Mouse (Mus musculus) stomach, embryonic 16.5 days (tissue): ENCODE results near the gene Rab5b. TPM values are rescaled to one million over a fixed set of nuclear protein-coding genes. Genes with fewer than 3 reads are reported as not detected.

Experiments
- ATAC-seq: fragments of 200-750 bp; cut with Nextera tagmentation; 2 replicates; pipeline ENCODE4 v1.8.0; 2017; ENCODE audit warnings: moderate number of reproducible peaks, moderate TSS enrichment; ENCODE audit not compliant: insufficient read depth, low FRiP score
- H3K27ac ChIP-seq: fragments of 300-500 bp; sonication (generic); 2 replicates; pipeline ENCODE4 v1.5.1; 2014; ENCODE audit warnings: low read length
- H3K27me3 ChIP-seq: fragments of 300-500 bp; sonication (generic); 2 replicates; pipeline ENCODE4 v1.6.1; 2014; ENCODE audit warnings: low read length, control low read depth, mixed read lengths; ENCODE audit not compliant: control insufficient read depth, insufficient read depth
- H3K36me3 ChIP-seq: fragments of 300-500 bp; sonication (generic); 2 replicates; pipeline ENCODE4 v1.6.1; 2014; ENCODE audit warnings: low read length; ENCODE audit not compliant: control insufficient read depth, insufficient read depth
- H3K4me1 ChIP-seq: fragments of 300-500 bp; sonication (generic); 2 replicates; pipeline ENCODE4 v1.6.1; 2014; ENCODE audit warnings: low read length, control low read depth, mixed read lengths; ENCODE audit not compliant: control insufficient read depth, insufficient read depth
- H3K4me2 ChIP-seq: fragments of 300-500 bp; sonication (generic); 2 replicates; pipeline ENCODE4 v1.6.1; 2014; ENCODE audit warnings: low read depth, low read length, mixed read lengths
- H3K4me3 ChIP-seq: fragments of 300-500 bp; sonication (generic); replicated peaks from 2 replicates; pipeline ENCODE4 v1.5.1; 2014; ENCODE audit warnings: mild to moderate bottlenecking, low read length
- H3K9ac ChIP-seq: fragments of 300-500 bp; sonication (generic); 2 replicates; pipeline ENCODE4 v1.6.1; 2014; ENCODE audit warnings: low read length
- H3K9me3 ChIP-seq: fragments of 300-500 bp; sonication (generic); replicated peaks from 2 replicates; pipeline ENCODE4 v1.6.1; 2016; ENCODE audit warnings: low read length, control low read depth; ENCODE audit not compliant: control insufficient read depth
- WGBS: fragments of 180-500 bp; shearing (Covaris S2); extraction: QIAGEN DNeasy Blood & Tissue Kit; methylation state at CpG from one replicate; pipeline ENCODE4 v1.1.7; 2014; 5-methylcytosine and 5-hydroxymethylcytosine counted together
- polyA plus RNA-seq: library from polyadenylated mRNA; unstranded; fragments of >200 nt; fragmentation: Nextera tagmentation; extraction: Ambion mirVana; gene quantifications from 2 replicates; pipeline ENCODE4 v1.2.1, GENCODE M21; 2015

Gene Rab5b
- polyA plus RNA-seq, 1 experiment from 2014 or later, result 85.1 TPM

DNA sequence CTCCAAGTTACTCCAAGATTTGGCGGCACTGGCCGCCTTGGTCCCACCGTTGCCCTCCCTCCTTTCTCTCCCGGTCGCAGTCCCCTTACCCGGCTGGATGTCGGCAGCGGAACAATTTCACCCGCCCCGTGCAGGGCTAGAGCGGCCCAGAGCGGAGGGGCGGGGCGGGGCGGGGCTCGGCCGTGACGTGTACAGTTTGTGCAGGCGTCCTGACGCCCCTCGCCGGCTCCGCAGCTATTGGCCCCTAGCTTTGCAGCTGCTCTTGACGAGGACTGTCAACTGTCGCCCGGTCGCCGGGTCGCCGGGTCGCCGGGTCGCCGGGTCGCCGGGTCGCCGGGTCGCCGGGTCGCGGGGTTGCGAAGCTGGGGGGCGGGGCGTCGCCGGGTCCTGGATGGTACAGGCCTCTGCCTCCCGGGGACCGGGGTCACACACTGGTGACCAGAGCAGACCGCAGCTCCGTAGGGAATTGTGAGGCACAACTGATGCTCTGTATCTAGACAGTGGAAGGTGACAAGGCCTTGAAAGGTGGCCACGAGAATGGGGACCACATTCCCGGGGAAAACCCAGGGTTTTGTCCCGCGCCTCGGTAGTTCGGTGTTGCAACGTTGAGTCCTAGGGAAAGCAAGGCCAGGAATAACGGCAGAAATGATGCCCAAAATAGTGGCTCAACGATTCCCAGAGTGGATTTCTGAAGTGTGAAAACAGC is 22.1 kb downstream of the Rab5b start, which contains the start of gene Suox:
Suox (minus strand) TSS at position 311 of the 706 bp plus-strand sequence.
- Histone ChIP-seq H3K36me3 (no peaks in the 10 kb centered on the region), H3K27ac (peak within 1 kb of the TSS; percentile 71), H3K4me2 (peak within 1 kb of the TSS; percentile 90), H3K9me3 (no peaks in the 10 kb centered on the region), H3K4me3 (peak within 1 kb of the TSS; percentile 76), H3K27me3 (no peaks in the 10 kb centered on the region), H3K9ac (peak within 1 kb of the TSS; percentile 74), H3K4me1 (peaks cover 9% of the 10 kb centered on the region; the same call in 1 of the 2 replicates)
- under 1% methylated on average over 60 of the region's 60 CpGs for WGBS
- peak; percentile 93 for ATAC-seq

DNA sequence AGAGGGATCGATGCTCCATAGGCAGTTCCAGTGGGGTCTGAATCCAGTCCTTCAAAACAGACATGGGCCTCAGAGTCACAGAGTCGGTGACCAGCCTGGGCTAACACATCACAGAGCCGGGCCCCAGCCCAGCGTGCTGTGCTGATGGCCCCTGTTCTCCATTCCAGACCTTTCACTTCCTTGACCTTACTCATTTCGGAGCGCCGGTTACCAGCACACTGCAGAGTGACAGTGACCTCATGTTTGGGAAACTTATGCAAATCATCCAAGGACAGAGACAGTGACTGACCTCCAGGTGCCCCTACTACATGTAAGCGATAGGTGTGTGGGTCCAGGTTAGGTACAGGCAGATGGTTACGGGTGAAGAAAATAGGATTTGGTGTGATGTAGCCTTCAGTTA is 24.9 kb downstream of the Rab5b start:
- Histone ChIP-seq H3K27ac (no peak overlapping the region), H3K9me3 (no peaks in the 10 kb centered on the region), H3K27me3 (no peaks in the 10 kb centered on the region), H3K4me3 (no peak overlapping the region), H3K4me1 (peaks cover 9% of the 10 kb centered on the region; the same call in 1 of the 2 replicates), H3K9ac (no peak overlapping the region), H3K4me2 (no peak overlapping the region), H3K36me3 (no peaks in the 10 kb centered on the region)
- no peak for ATAC-seq
- 90% methylated on average over 9 of the region's 9 CpGs for WGBS

DNA sequence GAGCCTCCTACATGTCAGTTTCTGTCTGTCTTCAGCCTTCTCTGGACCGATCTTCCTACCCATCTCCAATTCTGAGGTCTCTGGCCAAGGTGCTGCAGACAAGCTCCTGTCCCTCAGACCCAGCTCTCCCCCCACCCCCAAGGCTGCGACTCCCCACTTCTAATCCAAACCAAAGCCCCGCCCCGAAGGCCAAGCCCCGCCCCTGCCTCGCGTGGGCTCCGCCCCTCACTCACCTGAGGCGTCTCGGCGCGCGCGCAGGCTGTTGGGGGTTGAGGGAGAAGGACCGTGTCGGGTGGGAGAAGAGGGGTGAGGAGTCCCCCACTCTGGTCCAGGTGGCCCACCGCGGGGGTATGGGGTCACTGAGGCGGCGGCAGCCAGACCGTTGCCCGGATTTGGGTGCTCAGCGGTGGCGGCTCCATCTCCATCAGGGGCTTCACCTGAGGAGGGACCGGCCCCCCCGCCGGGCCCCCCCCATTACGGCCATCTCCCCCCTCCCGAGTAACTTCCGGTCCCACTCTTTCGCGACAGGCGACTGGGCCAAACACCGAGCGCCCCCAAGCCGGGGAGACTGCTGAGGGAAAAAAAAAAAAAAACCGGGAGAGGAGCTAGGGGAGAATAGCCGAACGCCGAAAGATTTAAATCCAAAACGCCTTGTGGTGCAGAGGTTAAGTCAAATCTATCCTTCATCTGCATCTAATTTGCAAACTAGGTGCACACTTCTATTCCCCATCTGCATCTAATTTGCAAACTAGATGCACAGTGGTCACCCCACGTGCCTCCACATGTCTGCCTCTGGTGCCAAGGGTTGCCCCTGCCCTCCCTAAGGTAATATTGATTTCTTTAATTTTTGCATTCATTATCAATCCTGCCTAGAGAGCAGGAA is 27.0 kb downstream of the Rab5b start:
- peak overlapping the region; percentile 10; the same call in 1 of the 2 replicates for H3K27ac ChIP-seq
- 1% methylated on average over 42 of the region's 42 CpGs for WGBS
- H3K4me1 ChIP-seq, result peaks cover 9% of the 10 kb centered on the region; the same call in 1 of the 2 replicates
- H3K36me3 ChIP-seq, result no peaks in the 10 kb centered on the region
- ATAC-seq, result peak; percentile 42; the same call in 1 of the 2 replicates
- H3K4me3 ChIP-seq, result peak overlapping the region; percentile 55
- peak overlapping the region; percentile 59 for H3K4me2 ChIP-seq
- no peaks in the 10 kb centered on the region for H3K9me3 ChIP-seq
- H3K9ac ChIP-seq, result peak overlapping the region; percentile 70
- H3K27me3 ChIP-seq, result no peaks in the 10 kb centered on the region

DNA sequence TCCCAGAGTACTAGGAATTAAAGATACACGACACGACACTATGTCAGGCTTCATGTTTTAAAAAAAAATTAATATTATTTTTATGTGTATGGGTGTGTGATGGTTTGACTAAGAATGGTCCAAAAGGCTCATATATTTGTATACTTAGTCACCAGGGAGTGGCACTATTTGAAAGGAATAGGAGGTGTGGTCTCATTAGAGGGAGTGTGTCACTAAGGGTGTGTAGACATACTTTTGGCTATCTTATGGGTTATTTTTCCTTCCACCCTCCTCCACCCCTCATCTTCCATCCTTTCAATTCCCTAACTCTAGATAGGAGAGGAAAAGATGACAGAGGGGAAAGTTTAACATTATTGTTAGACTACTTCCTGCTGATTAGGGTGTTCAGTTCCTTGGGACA is 30.3 kb downstream of the Rab5b start:
- Histone ChIP-seq H3K4me3 (no peak overlapping the region), H3K4me2 (no peak overlapping the region), H3K4me1 (no peaks in the 10 kb centered on the region), H3K9ac (no peak overlapping the region), H3K27me3 (no peaks in the 10 kb centered on the region), H3K36me3 (no peaks in the 10 kb centered on the region), H3K9me3 (no peaks in the 10 kb centered on the region), H3K27ac (no peak overlapping the region)
- 75% methylated on average over 2 of the region's 2 CpGs for WGBS
- no peak for ATAC-seq

DNA sequence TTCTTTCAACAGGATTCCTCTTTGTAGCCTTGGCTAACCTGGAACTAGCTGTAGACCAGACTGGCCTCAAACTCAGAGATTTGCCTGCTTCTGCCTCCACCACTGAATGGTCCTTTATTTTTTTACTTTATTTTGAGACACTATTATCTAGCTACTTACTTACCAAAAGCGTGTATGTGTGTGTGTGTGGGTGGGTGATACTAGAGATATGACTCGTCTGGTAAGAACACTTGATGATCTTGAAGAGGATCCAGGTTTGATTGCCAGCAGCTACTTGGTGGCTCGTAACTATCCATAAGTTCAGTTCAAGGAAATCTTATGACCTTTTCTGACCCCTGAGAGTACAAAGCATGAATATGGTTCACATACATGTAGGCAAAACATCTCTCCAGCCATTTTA is 30.8 kb downstream of the Rab5b start:
- ATAC-seq, result no peak
- H3K27me3 ChIP-seq, result no peaks in the 10 kb centered on the region
- WGBS, result 86% methylated on average over 3 of the region's 3 CpGs
- H3K36me3 ChIP-seq, result no peaks in the 10 kb centered on the region
- no peak overlapping the region for H3K4me3 ChIP-seq
- H3K4me2 ChIP-seq, result no peak overlapping the region
- H3K9ac ChIP-seq, result no peak overlapping the region
- no peaks in the 10 kb centered on the region for H3K9me3 ChIP-seq
- no peak overlapping the region for H3K27ac ChIP-seq
- H3K4me1 ChIP-seq, result no peaks in the 10 kb centered on the region

DNA sequence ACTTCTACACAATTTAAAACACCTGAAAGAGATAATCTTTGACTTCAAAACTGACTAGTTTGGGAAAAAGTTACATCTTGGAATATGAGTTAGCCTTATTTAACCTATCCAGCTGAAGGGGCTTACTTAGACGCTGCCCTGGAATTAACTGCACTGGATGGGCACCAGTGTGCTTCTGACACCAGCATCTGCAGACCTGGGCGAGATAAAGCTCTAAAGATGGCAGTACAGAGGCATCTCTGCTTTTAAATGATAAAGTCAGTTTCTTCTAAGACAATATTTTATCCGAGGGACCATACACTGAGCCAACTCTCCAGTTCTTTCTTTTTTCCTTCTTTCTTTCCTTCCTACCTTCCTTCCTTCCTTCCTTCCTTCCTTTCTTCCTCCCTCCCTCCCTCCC is 31.3 kb downstream of the Rab5b start:
- Histone ChIP-seq H3K36me3 (no peaks in the 10 kb centered on the region), H3K27ac (no peak overlapping the region), H3K27me3 (no peaks in the 10 kb centered on the region), H3K4me3 (no peak overlapping the region), H3K9ac (no peak overlapping the region), H3K4me2 (no peak overlapping the region), H3K9me3 (no peaks in the 10 kb centered on the region), H3K4me1 (no peaks in the 10 kb centered on the region)
- no peak for ATAC-seq
- 72% methylated on average over 3 of the region's 3 CpGs for WGBS

DNA sequence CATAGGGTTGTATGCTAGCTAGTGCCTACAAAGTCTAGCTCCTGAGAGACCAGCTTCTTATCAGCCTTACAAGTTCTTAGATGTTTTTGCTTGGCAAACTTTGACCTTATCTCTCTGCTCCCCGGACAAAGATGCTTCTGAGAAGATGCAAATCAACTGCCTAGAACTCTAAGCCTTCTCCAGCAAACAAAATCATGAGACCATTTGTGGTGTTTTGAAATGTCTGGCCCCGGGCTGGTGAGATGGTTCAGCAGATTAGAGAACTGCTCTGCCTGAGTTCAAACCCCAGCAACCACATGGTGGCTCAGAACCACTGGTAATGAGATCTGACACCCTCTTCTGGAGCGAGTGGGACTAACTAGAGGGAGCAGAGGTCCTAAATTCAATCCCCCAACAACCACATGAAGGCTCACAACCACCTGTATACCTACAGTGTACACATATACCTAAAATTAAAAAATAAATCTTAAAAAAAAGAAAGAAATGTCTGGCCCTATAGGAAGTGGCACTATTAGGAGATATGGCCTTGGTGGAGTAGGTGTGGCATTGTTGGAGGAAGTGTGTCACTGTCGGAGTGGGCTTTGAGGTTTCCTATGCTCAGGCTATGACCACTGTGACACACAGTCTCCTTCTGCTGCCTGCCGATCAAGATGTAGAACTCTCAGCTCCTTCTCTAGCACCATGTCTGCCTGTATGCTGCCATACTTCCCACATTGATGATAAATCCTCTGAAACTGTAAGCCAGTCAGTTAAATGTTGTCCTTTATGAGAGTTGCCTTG is 32.4 kb downstream of the Rab5b start:
- no peaks in the 10 kb centered on the region for H3K9me3 ChIP-seq
- H3K36me3 ChIP-seq, result no peaks in the 10 kb centered on the region
- no peak overlapping the region for H3K9ac ChIP-seq
- H3K4me3 ChIP-seq, result no peak overlapping the region
- H3K27me3 ChIP-seq, result no peaks in the 10 kb centered on the region
- WGBS, result 53% methylated on average over 5 of the region's 5 CpGs
- no peaks in the 10 kb centered on the region for H3K4me1 ChIP-seq
- no peak overlapping the region for H3K27ac ChIP-seq
- ATAC-seq, result no peak
- H3K4me2 ChIP-seq, result no peak overlapping the region

DNA sequence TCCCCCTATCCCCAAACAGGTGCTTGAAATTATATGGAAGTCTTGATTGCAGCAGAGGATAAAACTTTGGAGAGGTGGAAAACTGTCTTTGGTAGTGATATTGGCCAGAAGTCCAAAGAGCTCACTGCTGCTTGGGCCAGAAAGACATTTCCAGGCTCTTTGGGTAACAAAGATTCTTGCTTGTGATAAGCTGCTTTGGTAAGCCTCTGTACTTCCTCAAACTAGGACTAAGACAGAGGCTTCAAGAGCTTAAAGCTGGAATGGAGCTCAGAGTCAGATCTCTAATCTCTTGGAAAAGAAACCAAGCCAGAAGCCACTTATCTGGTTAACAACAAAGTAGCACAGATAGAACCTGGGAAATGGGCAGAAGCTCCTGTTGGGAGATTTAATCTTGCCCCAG is 33.6 kb downstream of the Rab5b start:
- no peak overlapping the region for H3K4me2 ChIP-seq
- H3K9me3 ChIP-seq, result no peaks in the 10 kb centered on the region
- H3K36me3 ChIP-seq, result no peaks in the 10 kb centered on the region
- no peaks in the 10 kb centered on the region for H3K4me1 ChIP-seq
- H3K4me3 ChIP-seq, result no peak overlapping the region
- H3K27me3 ChIP-seq, result no peaks in the 10 kb centered on the region
- no peak overlapping the region for H3K27ac ChIP-seq
- ATAC-seq, result no peak
- no peak overlapping the region for H3K9ac ChIP-seq
